Mouse (Mus musculus): Measurements from ENCODE around the gene Tmem131. TPM values are rescaled to one million over a fixed set of nuclear protein-coding genes. Genes with fewer than 3 reads are reported as not detected.

The Tmem131 gene
- polyA plus RNA-seq, 2 experiments from 2014 or later: 11.1 to 14.8 TPM

DNA sequence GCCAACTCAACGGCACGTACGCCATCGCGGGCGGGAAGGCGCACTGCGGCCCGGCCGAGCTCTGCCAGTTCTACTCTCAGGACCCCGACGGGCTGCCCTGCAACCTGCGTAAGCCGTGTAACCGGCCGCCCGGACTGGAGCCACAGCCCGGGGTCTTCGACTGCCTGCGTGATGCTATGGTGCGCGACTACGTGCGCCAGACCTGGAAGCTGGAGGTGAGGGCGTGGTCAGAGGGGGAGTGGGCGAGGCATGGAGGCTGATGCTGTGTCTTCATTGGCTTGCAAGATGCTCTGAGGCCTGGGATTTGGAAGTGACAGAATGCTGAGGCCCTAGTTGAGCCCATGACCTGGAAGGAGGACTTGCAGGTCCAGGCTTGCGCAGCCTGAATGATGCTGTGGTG is 172.5 kb downstream of the Tmem131 start:
- ATAC-seq: no peak

DNA sequence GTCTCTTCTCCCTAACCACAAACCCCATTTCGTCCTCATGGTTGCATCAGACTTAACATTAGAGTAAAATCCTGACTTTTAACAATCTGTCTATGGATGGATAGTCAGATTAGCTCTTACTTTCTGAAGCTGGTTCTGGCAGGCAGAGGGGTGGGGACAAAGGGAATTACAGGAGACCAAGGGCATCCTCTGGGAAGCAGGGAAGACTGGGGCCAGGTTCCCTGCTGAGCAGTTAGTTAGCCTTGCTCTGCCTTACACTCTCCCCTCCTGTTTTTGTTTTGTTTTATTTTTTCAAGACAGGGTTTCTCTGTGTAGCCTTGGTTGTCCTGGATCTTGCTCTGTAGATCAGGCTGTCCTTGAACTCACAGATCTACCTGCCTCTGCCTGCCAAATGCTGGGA is 173.5 kb downstream of the Tmem131 start:
- no peak for ATAC-seq

DNA sequence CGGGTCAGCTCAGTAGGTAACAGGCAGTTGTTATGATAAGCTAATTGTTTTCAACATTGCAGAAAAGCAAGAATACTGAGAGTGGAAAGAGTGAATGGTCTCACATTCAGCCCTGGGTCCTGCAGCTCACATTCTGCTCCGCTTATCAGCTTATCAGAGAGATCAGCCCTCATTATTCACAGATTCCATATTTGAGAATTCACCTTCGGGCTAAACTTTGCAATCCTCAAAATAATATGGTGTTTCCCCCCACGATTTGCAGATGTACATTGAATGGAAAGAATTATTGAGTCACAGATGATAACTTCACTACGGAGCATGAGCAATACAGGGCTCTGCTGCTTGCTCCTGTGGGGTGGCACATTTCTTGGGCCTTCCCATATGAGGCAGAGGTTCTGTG is 174.7 kb downstream of the Tmem131 start:
- ATAC-seq: peak; percentile 15

GRCm38 (mm10) chr1:36767321-36767720 is 176.1 kb downstream of the Tmem131 start:
- ATAC-seq: peak; percentile 50

GRCm38 (mm10) chr1:36766431-36767205 is 176.8 kb downstream of the Tmem131 start:
- ATAC-seq: peak; percentile 76

DNA sequence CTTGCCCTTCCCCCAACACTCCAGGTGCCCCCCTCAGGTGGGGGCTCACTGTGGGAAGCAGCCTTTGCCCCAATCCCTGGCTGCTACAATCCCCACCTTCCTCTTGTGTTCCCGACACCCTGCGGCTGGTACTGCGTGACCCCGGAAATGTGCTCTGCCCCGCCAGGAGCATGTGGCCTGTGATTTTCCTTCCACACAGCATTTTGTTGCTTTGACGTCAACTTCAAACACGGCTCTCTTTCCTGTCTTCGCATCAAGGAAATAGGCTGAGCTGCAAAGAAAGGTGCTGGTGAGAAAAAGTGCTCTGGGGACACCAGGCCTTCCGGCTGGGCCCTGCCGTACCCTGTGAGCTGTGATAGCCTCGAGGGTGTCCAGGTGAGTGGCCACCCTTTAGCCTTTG is 181.9 kb downstream of the Tmem131 start, which contains the start of gene Zap70:
Zap70 (plus strand) TSS at position 231 of the 400 bp plus-strand sequence.
- ATAC-seq: peak; percentile 85

GRCm38 (mm10) chr1:36761061-36761460 is 182.4 kb downstream of the Tmem131 start:
- ATAC-seq: peak; percentile 11

DNA sequence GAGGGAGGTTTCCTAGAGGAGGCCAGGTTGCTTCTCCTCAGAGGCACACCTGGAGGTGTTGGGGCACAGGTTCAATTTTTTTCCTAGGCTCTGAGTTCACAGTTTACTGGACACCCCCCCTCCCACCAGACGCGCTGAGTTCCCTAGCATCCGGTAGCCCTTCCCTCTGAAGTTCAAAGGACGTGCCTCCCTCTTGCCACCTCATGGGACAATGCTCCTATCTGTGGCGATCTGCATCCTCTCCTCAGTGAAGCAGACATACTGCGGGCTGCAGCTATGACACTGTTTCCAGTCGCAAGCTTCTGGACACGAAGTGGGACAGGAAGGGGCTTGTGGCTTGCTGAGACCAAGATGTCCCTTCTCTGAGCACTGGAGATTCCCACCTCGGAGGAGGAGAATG is 183.1 kb downstream of the Tmem131 start:
- ATAC-seq: peak; percentile 35

DNA sequence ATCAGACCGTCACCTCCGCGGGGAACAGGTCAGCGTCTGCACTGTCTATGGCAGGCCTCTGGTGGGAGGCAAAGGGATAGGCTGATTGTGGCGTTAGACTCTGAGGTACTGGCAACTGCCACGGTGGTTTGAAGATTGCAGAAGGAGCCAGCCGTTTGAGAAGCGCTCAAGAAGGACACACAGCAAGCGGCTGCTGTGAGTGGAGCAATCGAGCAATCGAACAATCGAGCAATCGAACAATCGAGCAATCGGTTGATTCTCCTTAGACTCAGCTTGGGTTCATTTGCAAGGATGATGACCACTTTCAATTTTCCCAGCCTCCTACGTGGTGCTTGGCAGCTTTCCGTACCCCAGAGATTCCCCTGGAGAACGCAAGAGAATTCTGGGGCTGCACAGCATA is 184.4 kb downstream of the Tmem131 start:
- no peak for ATAC-seq

DNA sequence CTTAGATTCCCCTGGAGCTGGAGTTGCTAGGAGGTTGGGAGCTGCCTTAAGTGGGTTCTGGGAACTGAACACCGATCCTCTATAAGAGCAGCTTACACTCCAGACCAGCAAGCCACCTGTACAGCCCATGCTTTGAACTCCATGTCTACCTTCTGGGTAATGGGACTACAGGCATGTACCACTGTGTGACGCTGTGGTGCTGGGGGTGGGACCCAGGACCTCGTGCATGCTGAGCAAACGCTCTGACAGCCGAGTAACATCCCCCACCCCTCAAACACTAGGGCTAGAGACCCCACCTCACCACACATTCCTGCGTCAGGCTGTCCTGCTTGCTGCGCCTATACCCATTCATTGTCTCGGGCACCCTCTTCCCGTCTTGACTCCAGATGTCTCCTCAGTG is 184.9 kb downstream of the Tmem131 start:
- no peak for ATAC-seq

DNA sequence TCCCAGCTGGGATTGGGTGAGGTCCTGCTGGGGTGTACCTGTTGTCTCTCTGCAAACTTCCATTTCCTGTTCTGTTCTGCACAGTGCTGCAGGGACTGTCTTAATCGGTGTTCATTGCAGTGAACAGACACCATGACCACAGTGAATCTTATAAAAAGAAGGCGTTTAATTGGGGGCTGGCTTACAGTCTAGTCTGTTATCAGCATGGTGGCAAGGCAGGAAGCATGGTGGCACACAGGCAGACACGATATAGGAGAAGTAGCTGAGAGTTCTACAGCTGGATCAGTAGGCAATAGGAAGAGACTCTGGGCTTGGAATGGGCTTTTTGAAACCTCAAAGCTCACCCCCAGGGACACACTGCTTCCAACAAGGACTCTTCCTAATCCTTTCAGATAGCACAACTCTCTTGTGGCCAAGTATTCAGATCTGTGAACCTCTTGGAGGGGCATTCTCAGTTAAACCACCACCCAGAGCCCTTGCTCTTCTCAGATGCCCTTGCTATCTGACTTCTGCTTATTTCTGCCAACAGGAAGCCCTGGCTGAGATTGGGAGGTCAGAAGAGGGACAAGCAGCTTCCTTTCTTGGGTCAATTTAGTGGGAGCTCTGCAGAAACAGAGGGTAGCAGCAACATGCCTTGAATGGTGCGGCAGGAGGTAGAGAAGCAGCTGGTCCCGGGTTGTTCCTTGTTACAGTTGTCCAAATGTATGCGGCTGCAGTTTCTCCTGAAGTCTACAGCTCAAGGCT is 189.4 kb downstream of the Tmem131 start:
- no peak for ATAC-seq

DNA sequence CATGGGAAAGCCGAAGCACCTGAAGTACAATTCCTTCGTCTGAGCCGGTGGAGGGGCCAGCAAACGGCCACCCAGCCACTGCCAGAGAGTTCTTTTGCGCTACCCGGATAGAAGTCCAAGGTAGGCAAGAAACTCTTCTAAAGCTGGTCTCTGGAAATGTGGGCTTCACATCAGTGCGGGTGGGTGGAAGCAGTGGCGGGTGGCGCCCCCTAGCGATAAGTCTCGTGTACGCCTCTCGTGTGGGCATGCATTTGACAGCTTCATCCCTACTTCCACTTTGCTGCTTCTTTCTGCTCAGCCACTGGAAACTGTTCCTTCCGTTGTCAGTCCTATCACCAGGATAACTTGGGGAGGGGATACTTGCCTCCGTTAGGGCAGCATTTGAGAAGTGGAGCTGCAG is 197.0 kb downstream of the Tmem131 start:
- ATAC-seq: no peak

GRCm38 (mm10) chr1:36745661-36746060 is 197.8 kb downstream of the Tmem131 start:
- no peak for ATAC-seq

DNA sequence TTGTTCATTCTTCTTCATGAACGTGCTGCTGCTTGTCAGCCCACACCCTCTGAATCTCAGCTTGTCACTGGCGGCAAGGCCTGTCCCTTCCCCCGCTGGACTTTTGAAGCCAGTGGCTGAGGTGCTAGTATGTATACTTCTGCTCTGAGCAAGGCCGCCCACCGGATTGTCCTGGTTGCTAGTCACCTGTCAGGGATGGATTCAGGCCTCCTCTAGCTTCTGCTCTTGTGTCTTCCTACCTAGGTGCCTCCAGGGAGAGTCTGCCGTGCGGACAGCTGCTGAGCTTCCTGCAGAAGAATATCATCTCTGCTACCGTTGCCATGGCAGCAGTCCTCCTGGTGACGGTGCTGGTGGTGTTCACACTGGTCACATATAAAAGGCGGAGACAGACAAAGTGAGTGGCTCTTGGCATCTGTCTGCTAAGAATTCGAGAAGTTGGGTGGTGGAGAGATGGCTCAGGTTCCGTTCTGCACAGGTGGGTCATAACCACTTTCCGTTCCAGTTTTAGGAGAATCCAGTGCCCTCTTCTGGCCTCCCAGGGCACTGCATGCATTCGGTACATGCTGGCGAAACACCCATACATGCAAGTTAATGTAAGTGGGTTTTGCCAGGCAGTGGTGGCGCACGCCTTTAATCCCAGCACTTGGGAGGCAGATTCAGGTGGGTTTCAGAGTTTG is 199.1 kb downstream of the Tmem131 start:
- ATAC-seq: peak; percentile 95

DNA sequence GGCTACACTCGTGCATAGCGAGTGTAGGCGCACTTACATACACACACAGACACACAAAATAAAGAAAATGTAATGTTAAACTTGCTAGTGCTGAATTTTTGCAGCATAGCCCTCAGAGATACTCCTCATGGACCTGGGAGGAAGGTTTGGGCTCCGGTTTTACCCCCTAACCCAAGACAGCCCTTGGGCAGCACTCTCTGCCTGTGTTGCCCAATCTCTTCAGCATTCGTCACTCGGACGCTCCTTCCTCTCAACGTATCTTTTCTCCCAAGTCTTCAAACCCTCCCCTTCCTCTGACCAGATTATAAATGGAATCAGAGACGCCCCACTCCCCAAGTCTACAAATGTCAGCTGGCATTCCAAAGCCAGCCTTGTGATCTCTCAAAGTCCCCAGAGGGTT is 200.4 kb downstream of the Tmem131 start:
- ATAC-seq: no peak

Other genes with a start within 250 kb of the Tmem131 start
- gene 4933424G06Rik, start 233.5 kb downstream of the Tmem131 start, polyA plus RNA-seq (2017; shearing (Covaris generic)): not detected
- 10 to 100 TPM; 39.0 to 63.5 TPM for gene Actr1b, start 229.2 kb downstream of the Tmem131 start, polyA plus RNA-seq (2017; shearing (Covaris generic))
- gene Zap70, start 181.9 kb downstream of the Tmem131 start, polyA plus RNA-seq (2017; shearing (Covaris generic)): 100 to 1,000 TPM; 178 to 289 TPM
- 1 to 10 TPM in 1 of 2 experiments, under 1 TPM in 1; 0.50 to 2.0 TPM for gene Vwa3b, start 82.9 kb upstream of the Tmem131 start, polyA plus RNA-seq (2017; shearing (Covaris generic))